Mouse (Mus musculus) testis, adult 2 months (tissue): ENCODE measurements at regions not wholly inside any gene's neighbourhood (a gene's known extent, or its start where the extent isn't known, plus 50 kb on each side); places are given as distances from the start of the nearest gene placed in this dataset.

Experiments
- H3K27ac ChIP-seq: fragments of 200-500 bp; 2 replicates; pipeline ENCODE4 v1.5.1; 2012; ENCODE audit warnings: low read depth, low read length; ENCODE audit not compliant: control insufficient read depth, insufficient read depth
- H3K27me3 ChIP-seq: fragments of 200-500 bp; 2 replicates; pipeline ENCODE4 v1.6.1; 2012; ENCODE audit warnings: mild to moderate bottlenecking, low read length, moderate library complexity; ENCODE audit not compliant: control insufficient read depth, insufficient read depth
- H3K36me3 ChIP-seq: fragments of 200-500 bp; 2 replicates; pipeline ENCODE4 v1.6.1; 2012; ENCODE audit warnings: mild to moderate bottlenecking, low read length; ENCODE audit not compliant: control insufficient read depth, insufficient read depth
- H3K4me1 ChIP-seq: fragments of 200-500 bp; 2 replicates; pipeline ENCODE4 v1.6.1; 2012; ENCODE audit warnings: low read length; ENCODE audit not compliant: control insufficient read depth, insufficient read depth
- H3K4me3 ChIP-seq: fragments of 200-500 bp; 2 replicates; pipeline ENCODE4 v1.5.1; 2012; ENCODE audit warnings: low read depth, mild to moderate bottlenecking, low read length, moderate library complexity, mixed read lengths; ENCODE audit not compliant: control insufficient read depth
- CTCF ChIP-seq: fragments of 200-500 bp; IDR thresholded peaks from 2 replicates; pipeline ENCODE4 v1.5.1; 2012; ENCODE audit warnings: low read depth, mild to moderate bottlenecking, inconsistent platforms, low read length, moderate library complexity; ENCODE audit not compliant: control insufficient read depth, insufficient read depth, insufficient replicate concordance
- POLR2A ChIP-seq: fragments of 200-500 bp; IDR thresholded peaks from 2 replicates; pipeline ENCODE4 v1.6.1; 2012; ENCODE audit warnings: low read depth, mild to moderate bottlenecking, inconsistent platforms, low read length, moderate library complexity; ENCODE audit not compliant: control insufficient read depth

GRCm38 (mm10) chr5:44416844-44417589, 190.6 kb upstream of the Tapt1 start:
- TF ChIP-seq CTCF (no peak), POLR2A (no peak)
- Histone ChIP-seq H3K4me3 (no peak overlapping the region), H3K36me3 (no peaks in the 10 kb centered on the region), H3K4me1 (no peaks in the 10 kb centered on the region), H3K27ac (no peak overlapping the region), H3K27me3 (no peaks in the 10 kb centered on the region)

DNA sequence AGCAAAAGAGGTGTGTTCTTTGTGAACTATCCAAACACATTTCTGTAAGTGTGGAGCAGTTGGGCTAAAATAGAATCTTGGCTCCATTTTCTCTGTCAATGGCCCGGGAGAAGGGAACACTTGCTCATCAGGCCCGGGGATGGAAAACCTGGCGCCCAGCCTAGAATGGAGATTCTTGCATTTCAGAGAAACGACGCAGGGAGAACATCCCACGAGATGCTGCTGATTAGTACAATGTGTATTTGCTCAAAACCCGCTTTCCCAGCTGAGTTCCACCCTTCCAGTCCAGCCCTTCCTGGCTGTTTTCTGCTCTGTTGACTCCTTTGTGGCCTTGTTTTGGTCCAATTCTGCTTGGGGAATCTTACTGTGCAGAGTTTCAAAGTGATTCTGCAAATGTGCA, 188.0 kb upstream of the Tapt1 start:
- H3K27me3 ChIP-seq = no peaks in the 10 kb centered on the region
- no peaks in the 10 kb centered on the region for H3K36me3 ChIP-seq
- H3K27ac ChIP-seq = no peak overlapping the region
- H3K4me3 ChIP-seq = no peak overlapping the region
- TF ChIP-seq POLR2A (no peak), CTCF (no peak)
- no peaks in the 10 kb centered on the region for H3K4me1 ChIP-seq

DNA sequence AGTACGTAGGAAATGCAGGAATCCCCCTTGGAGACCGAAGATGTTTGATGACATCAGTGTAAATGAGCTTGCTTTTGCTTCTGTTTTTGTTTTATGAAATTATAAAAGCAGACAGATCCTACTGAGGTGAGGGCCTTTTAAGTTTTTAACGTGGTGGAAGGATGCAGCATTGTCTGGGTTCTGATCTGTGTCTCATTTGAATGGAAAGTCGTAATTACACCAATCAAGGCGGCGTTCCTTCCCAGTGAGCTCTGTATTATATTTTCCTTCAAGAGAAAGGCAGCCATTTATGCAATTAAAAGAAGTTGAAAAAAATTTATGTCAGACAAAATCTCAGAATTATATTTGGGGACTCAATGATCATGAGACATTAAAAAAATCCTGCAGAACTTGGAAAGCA, 176.9 kb upstream of the Tapt1 start:
- H3K27me3 ChIP-seq = no peaks in the 10 kb centered on the region
- peaks cover 4% of the 10 kb centered on the region for H3K4me1 ChIP-seq
- no peak overlapping the region for H3K4me3 ChIP-seq
- TF ChIP-seq POLR2A (no peak), CTCF (no peak)
- no peak overlapping the region for H3K27ac ChIP-seq
- no peaks in the 10 kb centered on the region for H3K36me3 ChIP-seq

DNA sequence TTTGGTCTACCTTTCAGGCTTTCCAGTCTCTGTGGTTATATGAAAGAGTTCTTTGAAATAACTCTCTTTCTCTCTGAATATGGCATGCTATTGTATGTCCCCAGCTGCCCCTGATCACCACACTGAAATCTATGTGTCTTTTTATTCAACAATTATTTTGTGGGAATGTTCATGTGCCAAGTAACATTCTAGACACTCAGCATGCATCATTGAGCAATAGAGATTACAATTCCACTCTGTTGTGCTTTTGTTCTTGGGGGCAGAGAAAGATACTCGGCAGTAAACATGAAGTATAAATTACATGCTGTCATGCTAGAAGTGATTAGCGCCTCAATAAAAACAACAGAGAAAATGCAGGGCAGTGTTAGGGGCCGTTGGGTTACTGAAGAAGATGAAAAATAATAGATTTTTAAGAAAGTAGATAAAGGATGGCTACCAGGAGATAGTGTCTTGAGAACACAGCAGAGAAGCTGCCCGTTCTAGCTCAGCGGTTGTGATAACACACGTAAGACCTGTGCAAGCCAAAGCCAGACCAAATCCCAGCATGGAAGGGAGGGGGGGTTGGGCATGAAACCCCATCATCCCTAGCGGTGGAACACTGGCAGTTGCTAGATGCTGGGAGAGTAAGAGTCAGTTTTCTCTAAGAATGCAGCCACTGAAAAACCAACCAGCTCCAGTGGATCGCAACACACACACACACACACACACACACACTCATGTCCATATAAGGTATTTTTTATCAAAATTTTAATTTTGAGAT, 174.3 kb upstream of the Tapt1 start:
- Histone ChIP-seq H3K27me3 (no peaks in the 10 kb centered on the region), H3K27ac (no peak overlapping the region), H3K36me3 (no peaks in the 10 kb centered on the region), H3K4me3 (no peak overlapping the region), H3K4me1 (peaks cover 4% of the 10 kb centered on the region)
- TF ChIP-seq CTCF (no peak), POLR2A (no peak)

- Histone ChIP-seq H3K27ac (no peak overlapping the region), H3K27me3 (no peaks in the 10 kb centered on the region), H3K4me1 (no peaks in the 10 kb centered on the region), H3K36me3 (no peaks in the 10 kb centered on the region), H3K4me3 (no peak overlapping the region)
- TF ChIP-seq POLR2A = no peak
- TF ChIP-seq CTCF = no peak
Measured at GRCm38 (mm10) chr5:44387237-44387810, 160.9 kb upstream of the Tapt1 start.

DNA sequence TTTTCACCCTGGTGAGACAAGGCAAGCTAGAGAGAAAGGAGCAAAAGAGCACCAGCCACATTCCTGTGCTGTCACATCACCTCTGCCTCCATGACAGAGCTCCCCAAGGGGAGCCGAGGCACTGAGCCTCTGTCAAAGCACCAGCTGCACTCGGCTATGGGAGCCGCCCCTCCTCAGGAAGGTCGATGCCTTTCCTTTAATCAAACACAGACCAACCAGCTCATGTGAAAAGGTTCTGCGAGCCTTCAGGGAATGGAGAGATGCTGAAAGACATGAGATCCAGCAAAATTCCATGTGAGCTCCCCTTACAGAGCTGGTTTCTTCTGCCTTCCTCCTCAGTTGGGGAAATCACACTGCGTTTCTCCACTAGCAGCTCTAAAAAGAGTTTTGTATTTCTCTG, 159.8 kb upstream of the Tapt1 start:
- Histone ChIP-seq H3K4me1 (no peaks in the 10 kb centered on the region), H3K36me3 (no peaks in the 10 kb centered on the region), H3K27ac (no peak overlapping the region), H3K4me3 (no peak overlapping the region), H3K27me3 (no peaks in the 10 kb centered on the region)
- TF ChIP-seq CTCF (no peak), POLR2A (no peak)

DNA sequence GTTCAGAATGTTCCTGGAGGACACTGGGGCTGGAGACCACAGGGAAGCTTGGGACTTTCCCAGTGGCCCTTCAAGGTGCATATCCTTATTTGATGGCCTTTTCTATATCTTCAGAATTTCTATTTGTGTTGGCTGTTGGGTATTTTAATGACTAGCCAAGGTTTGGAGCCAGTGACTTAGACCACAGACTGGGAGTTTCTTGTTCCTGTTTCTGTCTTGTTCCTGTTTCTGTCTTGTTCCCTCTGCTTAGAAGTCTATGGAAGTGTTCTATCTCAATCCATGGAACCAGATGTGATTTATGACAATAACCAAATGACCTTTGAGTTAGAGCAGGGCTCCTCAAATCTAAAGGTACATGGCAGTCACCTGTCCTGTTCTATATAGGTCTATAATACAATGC, 156.6 kb upstream of the Tapt1 start:
- H3K27me3 ChIP-seq = no peaks in the 10 kb centered on the region
- H3K27ac ChIP-seq = no peak overlapping the region
- no peak overlapping the region for H3K4me3 ChIP-seq
- H3K4me1 ChIP-seq = no peaks in the 10 kb centered on the region
- TF ChIP-seq CTCF (no peak), POLR2A (no peak)
- H3K36me3 ChIP-seq = no peaks in the 10 kb centered on the region
